Mouse (Mus musculus) forebrain, embryonic 11.5 days (tissue): ENCODE results near the gene Plek. TPM values are rescaled to one million over a fixed set of nuclear protein-coding genes. Genes with fewer than 3 reads are reported as not detected.

ENCODE experiments used
- ATAC-seq: fragments of 200-750 bp; cut with Nextera tagmentation; replicated peaks from 2 replicates; pipeline ENCODE4 v1.8.0; 2017; ENCODE audit warnings: moderate TSS enrichment; ENCODE audit not compliant: low FRiP score
- DNase-seq: peaks from one replicate; pipeline ENCODE4 v3.0.0-alpha.2; 2017; ENCODE audit warnings: low spot score
- H3K27ac ChIP-seq: fragments of 300-500 bp; sonication (generic); 2 replicates; pipeline ENCODE4 v1.5.1; 2014; ENCODE audit warnings: low read depth, low read length
- H3K27me3 ChIP-seq: fragments of 300-500 bp; sonication (generic); 2 replicates; pipeline ENCODE4 v1.6.1; 2014; ENCODE audit warnings: mild to moderate bottlenecking, low read length, mixed read lengths; ENCODE audit not compliant: control insufficient read depth, insufficient read depth
- H3K36me3 ChIP-seq: fragments of 300-500 bp; sonication (generic); 2 replicates; pipeline ENCODE4 v1.6.1; 2014; ENCODE audit warnings: mild to moderate bottlenecking, low read length, moderate library complexity, mixed read lengths; ENCODE audit not compliant: control insufficient read depth, insufficient read depth
- H3K4me1 ChIP-seq: fragments of 300-500 bp; sonication (generic); replicated peaks from 2 replicates; pipeline ENCODE4 v1.6.1; 2014; ENCODE audit warnings: low read length, mixed read lengths; ENCODE audit not compliant: control insufficient read depth, insufficient read depth
- H3K4me2 ChIP-seq: fragments of 300-500 bp; sonication (generic); 2 replicates; pipeline ENCODE4 v1.6.1; 2014; ENCODE audit warnings: low read depth, mild to moderate bottlenecking, low read length, moderate library complexity, mixed read lengths; ENCODE audit not compliant: severe bottlenecking
- H3K4me3 ChIP-seq: fragments of 300-500 bp; sonication (generic); 2 replicates; pipeline ENCODE4 v1.5.1; 2014; ENCODE audit warnings: low read depth, low read length
- H3K9ac ChIP-seq: fragments of 300-500 bp; sonication (generic); 2 replicates; pipeline ENCODE4 v1.6.1; 2014; ENCODE audit warnings: low read length
- H3K9me3 ChIP-seq: fragments of 300-500 bp; sonication (generic); 2 replicates; pipeline ENCODE4 v1.6.1; 2016; ENCODE audit warnings: low read length, mixed read lengths; ENCODE audit not compliant: control insufficient read depth
- WGBS: fragments of 180-500 bp; shearing (Covaris S2); extraction: QIAGEN DNeasy Blood & Tissue Kit; methylation state at CpG from one replicate; pipeline ENCODE4 v1.1.7; 2014; 5-methylcytosine and 5-hydroxymethylcytosine counted together
- polyA plus RNA-seq: library from polyadenylated mRNA; unstranded; fragments of >200 nt; fragmentation: Nextera tagmentation; extraction: Ambion mirVana; gene quantifications from 2 replicates; pipeline ENCODE4 v1.2.1, GENCODE M21; 2014

Gene Plek
- polyA plus RNA-seq, 1 experiment from 2014 or later: 6.0 TPM

DNA sequence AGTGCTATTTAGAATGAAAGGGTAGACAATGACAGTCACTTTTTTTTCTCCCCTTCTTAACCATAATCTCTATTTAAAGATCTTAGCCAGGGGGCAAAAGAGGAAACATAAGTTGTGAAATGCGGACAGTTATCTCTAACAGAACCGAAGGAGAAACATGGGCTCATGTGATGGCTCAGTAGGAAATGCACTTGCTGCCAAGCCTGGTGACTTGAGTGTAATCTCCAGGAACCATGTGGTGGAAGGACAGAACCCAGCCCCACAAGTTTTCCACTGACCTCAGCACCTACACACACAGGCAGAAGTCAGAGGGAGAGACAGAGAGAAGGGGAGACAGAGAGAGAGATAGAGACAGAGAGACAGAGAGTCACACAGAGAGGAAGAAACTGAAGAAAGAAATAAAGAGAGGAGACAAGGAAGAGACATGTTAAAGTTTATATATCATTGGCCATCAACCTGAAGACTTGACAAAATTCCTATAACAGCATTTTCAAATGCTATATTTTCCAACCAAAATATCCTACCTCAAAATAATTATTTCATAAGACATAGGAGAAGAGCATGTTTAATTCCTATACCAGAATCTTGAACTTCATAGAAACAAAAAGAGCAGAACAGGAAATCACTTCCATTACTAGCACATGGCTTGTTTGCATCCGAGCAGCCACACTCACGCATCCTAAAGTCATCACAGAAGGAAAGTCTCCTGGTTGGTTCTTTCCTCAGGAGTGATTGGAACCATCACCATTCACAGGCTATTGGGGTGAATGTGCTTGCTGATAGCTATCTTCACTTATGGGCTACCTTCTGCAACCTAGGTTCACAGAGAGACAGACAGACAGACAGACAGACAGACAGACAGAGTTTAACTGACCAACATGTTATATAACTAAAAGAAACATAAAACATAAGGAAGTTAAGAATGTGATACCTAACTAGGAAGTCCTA is 47.0 kb downstream of the Plek start:
- Histone ChIP-seq H3K4me1 (no peaks in the 10 kb centered on the region), H3K9me3 (no peaks in the 10 kb centered on the region), H3K4me2 (no peak overlapping the region), H3K9ac (no peak overlapping the region), H3K4me3 (no peak overlapping the region), H3K27ac (no peak overlapping the region), H3K36me3 (no peaks in the 10 kb centered on the region), H3K27me3 (no peaks in the 10 kb centered on the region)
- DNase-seq (no peak), ATAC-seq (no peak)
- WGBS: 86% methylated on average over 4 of the region's 4 CpGs

DNA sequence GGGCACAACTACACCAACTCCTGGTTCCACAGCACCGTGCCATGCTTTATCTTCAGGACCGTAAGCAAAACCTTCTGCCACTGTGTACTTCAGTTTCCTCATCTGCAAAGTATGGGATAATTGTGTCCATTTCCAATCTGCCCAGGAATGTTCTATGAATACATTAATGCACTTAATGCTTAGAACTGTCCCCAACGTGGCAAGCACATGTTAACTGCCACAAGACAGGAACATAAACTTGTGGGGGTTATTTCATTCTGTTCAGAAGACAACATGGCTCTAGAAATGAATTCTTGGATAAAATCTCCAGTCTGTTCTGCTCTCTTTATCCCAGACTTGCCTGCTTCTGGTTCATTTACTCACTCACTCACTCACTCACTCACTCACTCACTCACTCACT is 48.4 kb downstream of the Plek start:
- Histone ChIP-seq H3K4me1 (no peaks in the 10 kb centered on the region), H3K4me2 (no peak overlapping the region), H3K27me3 (no peaks in the 10 kb centered on the region), H3K9me3 (no peaks in the 10 kb centered on the region), H3K36me3 (no peaks in the 10 kb centered on the region), H3K4me3 (no peak overlapping the region), H3K27ac (no peak overlapping the region), H3K9ac (no peak overlapping the region)
- ATAC-seq: no peak
- WGBS: 84% methylated on average over 3 of the region's 3 CpGs
- no peak for DNase-seq

DNA sequence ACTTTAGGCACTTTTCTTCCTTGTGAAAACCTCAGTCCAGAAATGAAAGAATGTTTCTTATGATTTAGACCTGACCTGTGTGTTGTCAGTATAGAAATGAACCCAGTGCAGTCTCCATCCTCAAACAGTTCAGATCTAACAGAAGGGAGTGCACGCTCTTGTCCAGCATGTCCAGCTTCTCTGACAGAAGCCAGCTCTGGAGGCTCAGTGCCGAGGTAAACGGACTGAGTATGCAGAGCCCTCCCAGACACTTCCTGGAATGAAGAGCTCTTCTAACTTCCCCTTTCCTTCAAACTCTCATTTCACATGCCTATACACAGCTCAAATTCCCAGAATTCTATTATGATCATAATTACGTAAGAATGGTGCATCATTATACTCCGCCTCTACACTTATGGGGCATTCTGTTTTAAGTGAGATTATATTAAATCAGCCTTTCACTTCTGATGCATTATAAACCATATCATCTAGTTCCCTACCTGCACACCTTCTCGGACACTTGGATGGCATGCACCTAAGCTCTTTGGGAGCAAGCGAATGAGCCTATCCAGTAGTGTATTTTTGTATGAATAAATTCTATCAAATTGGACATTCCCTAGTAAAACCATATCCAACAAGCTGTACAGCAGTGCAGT is 49.3 kb downstream of the Plek start:
- no peak overlapping the region for H3K9ac ChIP-seq
- H3K4me1 ChIP-seq: no peaks in the 10 kb centered on the region
- no peaks in the 10 kb centered on the region for H3K36me3 ChIP-seq
- no peaks in the 10 kb centered on the region for H3K9me3 ChIP-seq
- H3K4me3 ChIP-seq: no peak overlapping the region
- WGBS: 95% methylated on average over 7 of the region's 7 CpGs
- no peaks in the 10 kb centered on the region for H3K27me3 ChIP-seq
- ATAC-seq (no peak), DNase-seq (no peak)
- no peak overlapping the region for H3K4me2 ChIP-seq
- no peak overlapping the region for H3K27ac ChIP-seq

DNA sequence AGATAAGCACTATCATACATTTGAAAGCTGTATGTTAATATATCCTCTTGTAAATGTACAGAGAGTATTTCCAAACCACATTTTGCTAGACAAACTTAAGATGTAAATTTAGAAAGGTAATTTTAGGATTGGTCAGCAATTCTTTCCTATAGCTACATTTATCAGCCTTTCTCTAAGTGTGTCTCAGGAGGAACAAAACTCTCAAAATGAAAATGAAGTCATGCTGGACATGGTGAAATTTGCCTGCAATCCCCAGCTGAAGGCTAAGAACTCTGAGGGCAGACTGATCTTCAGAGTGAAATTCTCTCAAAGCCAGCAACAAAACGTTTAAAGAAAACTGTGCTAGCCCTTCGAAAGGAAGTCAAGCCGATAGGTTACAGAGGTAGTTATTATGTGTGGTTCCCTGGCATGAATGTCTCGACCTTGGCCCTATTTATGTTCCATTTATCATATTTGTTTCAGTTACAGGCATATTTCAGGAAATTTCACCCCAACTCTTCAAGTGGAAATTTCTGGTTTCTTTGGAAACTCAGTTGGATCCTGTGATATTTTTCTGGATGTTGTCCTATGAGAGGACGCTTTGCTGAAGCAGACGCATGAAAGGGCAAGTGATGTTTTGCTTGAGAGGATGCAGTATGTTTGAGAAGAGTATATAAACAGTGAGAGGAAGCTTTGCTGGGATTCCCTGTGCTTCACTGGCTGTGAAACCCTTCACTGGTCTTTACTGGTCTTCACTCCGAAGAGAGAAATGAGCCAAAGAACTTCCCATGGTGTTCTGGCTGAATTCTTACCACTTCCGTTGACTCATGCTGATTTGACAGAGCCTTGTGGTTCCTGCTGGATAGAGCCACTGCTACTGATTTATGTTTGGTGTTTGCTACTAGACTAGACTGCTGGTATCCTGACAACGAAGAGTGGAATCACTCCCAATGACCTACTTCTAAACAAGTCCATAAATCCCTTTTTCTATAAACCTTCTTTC is 51.5 kb downstream of the Plek start:
- DNase-seq (no peak), ATAC-seq (no peak)
- no peak overlapping the region for H3K4me2 ChIP-seq
- H3K4me1 ChIP-seq: no peaks in the 10 kb centered on the region
- no peaks in the 10 kb centered on the region for H3K27me3 ChIP-seq
- no peak overlapping the region for H3K9ac ChIP-seq
- no peak overlapping the region for H3K27ac ChIP-seq
- no peaks in the 10 kb centered on the region for H3K36me3 ChIP-seq
- no peak overlapping the region for H3K4me3 ChIP-seq
- 85% methylated on average over 9 of the region's 9 CpGs for whole genome bisulfite sequencing
- H3K9me3 ChIP-seq: no peaks in the 10 kb centered on the region

DNA sequence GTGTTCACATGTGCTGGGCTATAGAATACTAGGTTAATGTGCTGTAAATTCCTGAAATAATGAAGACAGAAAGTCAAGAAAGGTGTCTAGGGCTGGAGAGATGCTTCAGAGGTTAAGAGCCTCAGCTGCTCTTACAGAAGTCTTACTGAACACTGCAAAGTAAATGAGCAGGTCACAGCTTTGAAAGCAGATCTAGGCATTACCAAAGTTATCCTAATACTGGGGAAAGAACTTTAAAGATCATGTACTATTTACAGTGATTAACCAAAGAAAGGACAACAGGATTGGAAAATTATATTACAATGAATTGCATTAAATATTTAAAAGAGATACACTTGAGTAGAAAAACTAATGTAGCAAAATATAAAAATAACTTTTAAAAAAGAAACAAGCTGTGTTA is 52.2 kb downstream of the Plek start:
- Histone ChIP-seq H3K4me3 (no peak overlapping the region), H3K9ac (no peak overlapping the region), H3K4me1 (no peaks in the 10 kb centered on the region), H3K27me3 (no peaks in the 10 kb centered on the region), H3K27ac (no peak overlapping the region), H3K9me3 (no peaks in the 10 kb centered on the region), H3K4me2 (no peak overlapping the region), H3K36me3 (no peaks in the 10 kb centered on the region)
- no peak for DNase-seq
- no peak for ATAC-seq

DNA sequence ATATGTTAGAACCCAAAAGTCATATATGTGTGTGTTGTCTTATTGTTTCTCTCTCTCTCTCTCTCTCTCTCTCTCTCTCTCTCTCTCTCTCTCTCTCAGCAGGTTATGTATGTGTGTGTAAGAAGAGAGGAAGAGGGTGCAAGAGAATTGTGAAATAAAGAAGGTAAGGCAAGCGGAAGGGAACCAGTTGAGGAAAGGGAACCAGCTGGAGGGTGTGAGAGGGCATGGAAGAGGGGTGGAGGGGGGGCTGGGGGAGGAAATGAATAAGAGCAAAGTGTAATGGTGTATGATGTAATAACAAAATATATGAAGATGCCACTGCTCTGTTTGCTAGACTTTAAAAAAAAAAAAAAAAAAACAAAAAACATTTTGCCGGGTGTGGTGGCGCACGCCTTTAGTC is 52.8 kb downstream of the Plek start:
- Histone ChIP-seq H3K4me3 (no peak overlapping the region), H3K27me3 (no peaks in the 10 kb centered on the region), H3K4me1 (no peaks in the 10 kb centered on the region), H3K36me3 (no peaks in the 10 kb centered on the region), H3K4me2 (no peak overlapping the region), H3K9me3 (no peaks in the 10 kb centered on the region), H3K9ac (no peak overlapping the region), H3K27ac (no peak overlapping the region)
- DNase-seq (no peak), ATAC-seq (no peak)
- 96% methylated on average over 4 of the region's 4 CpGs for WGBS

DNA sequence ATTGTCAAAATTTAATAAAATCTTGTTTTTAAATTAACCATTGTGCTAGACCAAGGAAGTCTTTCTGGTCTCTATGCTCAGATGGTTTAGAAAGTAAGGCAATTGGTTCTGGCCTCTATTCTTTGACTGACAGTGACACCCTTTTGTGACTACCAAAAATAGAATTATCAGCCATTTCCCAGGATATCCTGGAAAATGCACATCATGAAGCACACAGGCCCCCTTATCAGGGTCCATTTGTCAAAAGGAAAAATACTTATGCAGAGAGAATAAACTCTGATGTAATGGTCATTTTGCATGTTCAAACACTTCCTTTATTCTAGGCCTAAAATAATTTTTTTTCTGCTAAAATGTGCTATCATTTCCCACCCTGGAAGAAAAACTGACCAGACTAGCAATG is 54.7 kb downstream of the Plek start:
- no peaks in the 10 kb centered on the region for H3K9me3 ChIP-seq
- H3K4me1 ChIP-seq: no peaks in the 10 kb centered on the region
- H3K9ac ChIP-seq: no peak overlapping the region
- DNase-seq: no peak
- H3K27ac ChIP-seq: no peak overlapping the region
- H3K4me3 ChIP-seq: no peak overlapping the region
- ATAC-seq: no peak
- H3K27me3 ChIP-seq: no peaks in the 10 kb centered on the region
- no peak overlapping the region for H3K4me2 ChIP-seq
- H3K36me3 ChIP-seq: no peaks in the 10 kb centered on the region

DNA sequence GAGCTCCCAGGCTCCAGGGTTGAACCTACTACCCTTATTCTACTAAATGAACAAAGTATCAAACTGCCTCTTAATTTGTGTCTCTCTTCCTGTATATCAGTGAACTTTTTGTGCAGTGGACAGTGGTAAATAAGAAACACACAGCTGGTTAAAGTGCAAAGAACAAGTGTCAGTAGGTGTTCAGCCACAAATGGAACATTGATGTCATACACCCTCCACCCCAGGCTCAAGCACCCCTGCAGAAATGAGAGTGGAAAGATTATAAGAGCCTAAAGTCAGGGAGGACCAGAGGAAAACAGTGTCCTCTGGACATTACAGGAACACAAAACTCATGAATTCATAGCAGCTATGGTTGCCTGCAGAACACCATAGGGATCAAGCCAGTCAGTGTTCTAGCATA is 55.4 kb downstream of the Plek start:
- Histone ChIP-seq H3K27me3 (no peaks in the 10 kb centered on the region), H3K4me2 (no peak overlapping the region), H3K9me3 (no peaks in the 10 kb centered on the region), H3K36me3 (no peaks in the 10 kb centered on the region), H3K4me3 (no peak overlapping the region), H3K4me1 (no peaks in the 10 kb centered on the region), H3K27ac (no peak overlapping the region), H3K9ac (no peak overlapping the region)
- ATAC-seq: no peak
- no peak for DNase-seq
